Mouse (Mus musculus) neutrophil, adult 5-6 weeks (primary cell): Measurements from ENCODE around the gene Elavl1. TPM values are rescaled to one million over a fixed set of nuclear protein-coding genes. Genes with fewer than 3 reads are reported as not detected.

Source experiments
- ATAC-seq: fragments of 151-379, 151-347 bp; 2 replicates; pipeline ENCODE4 v1.8.0; 2017; ENCODE audit warnings: mild to moderate bottlenecking, moderate TSS enrichment; ENCODE audit not compliant: insufficient number of reproducible peaks, poor library complexity, low FRiP score, severe bottlenecking; ENCODE audit errors: extremely low read depth
- total RNA-seq: library from RNA; stranded (forward); fragments of 200-1000 nt; gene quantifications from 2 replicates; pipeline ENCODE4 v1.2.3, GENCODE M21; 2017

Elavl1 gene
- total RNA-seq, 1 experiment from 2014 or later = 65.9 TPM

GRCm38 (mm10) chr8:4324525-4324924, 688 bp downstream of the Elavl1 start:
- peak; percentile 14; the same call in 1 of the 2 replicates for ATAC-seq

GRCm38 (mm10) chr8:4323917-4324316, 1.3 kb downstream of the Elavl1 start:
- ATAC-seq = no peak

- peak; percentile 65 for ATAC-seq
These were observed 2.7 kb downstream of the Elavl1 start for GRCm38 (mm10) chr8:4322470-4322869.

GRCm38 (mm10) chr8:4321031-4321430, 4.2 kb downstream of the Elavl1 start:
- ATAC-seq = no peak

- ATAC-seq = no peak
These were observed 4.8 kb downstream of the Elavl1 start for GRCm38 (mm10) chr8:4320404-4320803.

GRCm38 (mm10) chr8:4319573-4319872, 5.7 kb downstream of the Elavl1 start:
- no peak for ATAC-seq

GRCm38 (mm10) chr8:4318796-4319572, 6.2 kb downstream of the Elavl1 start:
- ATAC-seq = no peak

- no peak for ATAC-seq
These were observed 7.1 kb downstream of the Elavl1 start for GRCm38 (mm10) chr8:4318124-4318523.

GRCm38 (mm10) chr8:4314852-4315251, 10.4 kb downstream of the Elavl1 start:
- ATAC-seq = no peak

GRCm38 (mm10) chr8:4313254-4314124, 11.7 kb downstream of the Elavl1 start:
- peak; percentile 55; the same call in 1 of the 2 replicates for ATAC-seq

GRCm38 (mm10) chr8:4312104-4312503, 13.1 kb downstream of the Elavl1 start:
- no peak for ATAC-seq

GRCm38 (mm10) chr8:4305838-4306237, 19.4 kb downstream of the Elavl1 start:
- ATAC-seq = no peak

GRCm38 (mm10) chr8:4304124-4304547, 21.1 kb downstream of the Elavl1 start:
- ATAC-seq = no peak

- ATAC-seq = no peak
These were observed 27.4 kb downstream of the Elavl1 start for GRCm38 (mm10) chr8:4297822-4298221.

GRCm38 (mm10) chr8:4292738-4293137, 32.5 kb downstream of the Elavl1 start:
- ATAC-seq = no peak

GRCm38 (mm10) chr8:4276111-4276465, 49.1 kb downstream of the Elavl1 start:
- ATAC-seq = 0 out of 2 replicates have a peak, but pooled peaks have one; percentile 10

GRCm38 (mm10) chr8:4275275-4276110, 49.7 kb downstream of the Elavl1 start, which contains the start of gene Timm44:
TSS of gene Timm44 (minus strand) at chr8:4275913.
- peak; percentile 98 for ATAC-seq

GRCm38 (mm10) chr8:4269609-4270008, 55.6 kb downstream of the Elavl1 start:
- ATAC-seq = no peak

- ATAC-seq = 0 out of 2 replicates have a peak, but pooled peaks have one; percentile 15
These were observed 57.6 kb downstream of the Elavl1 start for GRCm38 (mm10) chr8:4267627-4268026.
